Mouse (Mus musculus) gonadal fat pad, adult 2 months (tissue): Measurements from ENCODE around the gene Pnpla8. TPM values are rescaled to one million over a fixed set of nuclear protein-coding genes. Genes with fewer than 3 reads are reported as not detected.

ENCODE experiments used
- DNase-seq: peaks from one replicate; pipeline ENCODE4 v3.0.0-alpha.2; 2012; ENCODE audit warnings: low read depth
- polyA plus RNA-seq: library from polyadenylated mRNA; depleted of rRNA; stranded (reverse); fragments of >200 nt; gene quantifications from 2 replicates; pipeline ENCODE4 v1.2.3, GENCODE M21; 2012; rRNA removed

The Pnpla8 gene
- polyA plus RNA-seq, 1 experiment = 34.0 TPM

- no peak for DNase-seq
Observed at GRCm38 (mm10) chr12:44346143-44346542, 125.0 kb downstream of the Pnpla8 start.

GRCm38 (mm10) chr12:44355116-44355515, 133.9 kb downstream of the Pnpla8 start:
- no peak for DNase-seq

GRCm38 (mm10) chr12:44357460-44357859, 136.3 kb downstream of the Pnpla8 start:
- no peak for DNase-seq

GRCm38 (mm10) chr12:44357881-44358280, 136.7 kb downstream of the Pnpla8 start:
- DNase-seq = no peak

DNA sequence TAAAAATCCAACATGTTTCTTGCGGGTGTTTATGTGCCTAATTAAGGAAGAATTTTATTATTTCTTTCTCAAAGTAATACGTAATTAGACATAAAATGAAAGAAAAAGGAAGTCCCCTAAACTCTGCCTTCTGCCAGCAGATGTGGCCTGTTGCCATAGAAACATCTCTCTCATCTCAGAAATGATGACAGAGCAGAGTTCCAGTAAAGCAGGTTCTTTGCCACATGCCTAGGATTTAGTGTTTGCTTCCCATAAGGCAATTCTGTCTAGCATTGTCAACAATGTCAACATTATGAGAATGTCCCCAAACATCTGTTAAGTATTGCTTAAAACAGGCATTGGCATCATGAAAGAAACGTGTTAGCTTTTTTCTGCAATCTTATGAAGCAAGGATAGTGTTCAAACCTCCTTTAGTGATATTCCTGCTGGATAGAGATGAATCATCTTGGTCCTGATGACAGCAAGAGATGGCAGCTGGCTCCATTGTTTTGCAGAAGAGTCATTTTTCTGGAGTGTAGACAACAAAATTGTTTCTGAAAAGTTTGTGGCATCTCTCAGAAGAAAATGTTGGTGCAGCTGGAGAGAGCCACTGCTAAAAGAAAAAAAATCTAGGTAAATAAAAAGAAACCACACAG, 150.0 kb downstream of the Pnpla8 start:
- no peak for DNase-seq

Other genes with a start within 250 kb of the Pnpla8 start
- 9.1 and 10.1 TPM in 2 replicates for gene Dnajb9, start 11.0 kb upstream of the Pnpla8 start, polyA plus RNA-seq
- 0.24 and 0.81 TPM in 2 replicates for gene Nrcam, start 107.5 kb downstream of the Pnpla8 start, polyA plus RNA-seq